Mouse (Mus musculus) skeletal muscle tissue, adult 2 months (tissue): ENCODE results near the gene Clec3b.

Source experiments
- DNase-seq: peaks from one replicate; pipeline ENCODE4 v3.0.0-alpha.2; 2012; ENCODE audit warnings: low read depth, low spot score

Gene Clec3b

DNA sequence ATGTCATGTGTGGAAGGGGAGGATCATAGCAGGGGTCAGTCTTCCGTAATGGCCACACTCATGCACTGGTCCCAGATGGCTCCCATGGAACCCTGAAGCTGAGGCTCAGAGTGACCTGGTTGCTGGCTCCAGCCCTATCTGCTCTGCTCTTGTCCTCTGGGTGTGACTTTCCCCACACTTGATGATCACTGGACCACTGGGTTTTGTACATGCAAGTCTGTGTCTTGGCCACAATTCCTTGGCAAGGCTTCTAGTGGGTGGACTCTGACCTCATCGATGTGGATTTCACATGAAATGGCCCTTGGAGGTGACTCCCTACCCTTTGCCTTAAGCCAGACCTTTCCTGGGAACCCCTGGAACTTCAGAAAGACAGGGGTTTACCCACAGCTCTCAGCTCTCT is 2.4 kb downstream of the Clec3b start:
- DNase-seq = peak; percentile 84

DNA sequence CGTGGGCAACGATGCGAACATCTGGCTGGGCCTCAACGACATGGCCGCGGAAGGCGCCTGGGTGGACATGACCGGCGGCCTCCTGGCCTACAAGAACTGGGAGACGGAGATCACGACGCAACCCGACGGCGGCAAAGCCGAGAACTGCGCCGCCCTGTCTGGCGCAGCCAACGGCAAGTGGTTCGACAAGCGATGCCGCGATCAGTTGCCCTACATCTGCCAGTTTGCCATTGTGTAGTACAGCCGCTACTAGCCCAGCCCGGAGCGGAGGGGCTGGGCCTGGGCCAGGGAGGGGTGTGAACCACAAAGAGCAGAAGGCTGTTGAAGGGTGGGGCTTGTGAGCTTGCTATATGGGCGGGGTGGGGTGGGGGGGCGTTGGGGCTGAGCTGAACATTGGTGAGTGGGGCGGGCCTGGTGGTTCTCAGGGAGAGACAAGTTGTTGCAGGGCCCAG is 6.2 kb downstream of the Clec3b start:
- no peak for DNase-seq

GRCm38 (mm10) chr9:123157699-123158098 is 7.0 kb downstream of the Clec3b start:
- peak; percentile 54 for DNase-seq

DNA sequence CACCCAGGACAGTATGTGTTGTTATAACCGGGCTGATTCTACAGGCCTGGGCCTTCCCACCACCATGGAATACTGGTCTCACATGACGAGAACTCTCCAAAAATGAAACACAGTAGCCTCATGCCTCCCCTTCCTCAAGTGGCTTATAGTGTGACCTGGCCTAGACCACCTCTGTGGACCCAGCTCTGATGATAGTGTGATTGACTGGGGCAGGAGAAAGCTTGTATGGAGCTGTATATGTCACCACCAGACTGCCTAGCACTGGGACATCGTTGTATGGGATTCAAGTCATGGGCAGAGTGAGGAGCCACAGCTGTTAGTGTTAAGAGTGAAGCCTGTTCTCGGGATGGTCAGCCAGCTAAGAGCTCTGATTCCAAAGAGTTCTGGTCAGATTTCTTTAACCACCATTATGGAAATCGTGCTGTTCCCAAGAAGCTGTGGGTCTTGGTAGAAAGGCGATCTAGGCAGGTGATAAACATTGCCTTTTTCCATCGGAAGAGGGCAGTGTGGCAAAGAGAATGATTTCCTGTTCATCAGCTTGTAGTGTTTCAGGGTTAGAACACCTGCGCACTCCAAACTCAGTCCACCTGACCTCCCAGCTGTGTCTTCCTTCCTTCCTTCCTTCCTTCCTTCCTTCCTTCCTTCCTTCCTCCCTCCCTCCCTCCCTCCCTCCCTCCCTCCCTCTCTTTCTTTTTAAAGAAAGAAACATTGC is 7.5 kb downstream of the Clec3b start:
- DNase-seq = no peak

- no peak for DNase-seq
These were observed 8.6 kb downstream of the Clec3b start for GRCm38 (mm10) chr9:123159330-123159729.

DNA sequence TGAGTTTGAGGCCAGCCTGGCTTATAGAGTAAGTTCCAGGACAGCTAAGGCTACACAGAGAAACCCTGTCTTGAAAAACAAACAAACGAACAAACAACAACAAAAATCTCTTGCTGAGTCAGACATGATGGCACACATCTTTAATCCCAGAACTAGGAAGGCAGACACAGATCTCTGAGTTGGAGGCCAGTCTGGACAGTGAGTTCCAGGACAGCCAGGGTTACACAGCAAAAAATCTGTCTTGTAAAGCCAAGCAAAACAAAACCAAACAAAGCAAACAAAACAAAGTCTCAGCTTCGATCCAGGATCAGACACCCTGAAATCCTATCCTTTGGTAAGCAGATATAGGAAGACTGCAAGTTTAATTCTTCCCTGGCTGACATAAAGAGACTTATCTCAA is 11.0 kb downstream of the Clec3b start:
- DNase-seq = no peak

DNA sequence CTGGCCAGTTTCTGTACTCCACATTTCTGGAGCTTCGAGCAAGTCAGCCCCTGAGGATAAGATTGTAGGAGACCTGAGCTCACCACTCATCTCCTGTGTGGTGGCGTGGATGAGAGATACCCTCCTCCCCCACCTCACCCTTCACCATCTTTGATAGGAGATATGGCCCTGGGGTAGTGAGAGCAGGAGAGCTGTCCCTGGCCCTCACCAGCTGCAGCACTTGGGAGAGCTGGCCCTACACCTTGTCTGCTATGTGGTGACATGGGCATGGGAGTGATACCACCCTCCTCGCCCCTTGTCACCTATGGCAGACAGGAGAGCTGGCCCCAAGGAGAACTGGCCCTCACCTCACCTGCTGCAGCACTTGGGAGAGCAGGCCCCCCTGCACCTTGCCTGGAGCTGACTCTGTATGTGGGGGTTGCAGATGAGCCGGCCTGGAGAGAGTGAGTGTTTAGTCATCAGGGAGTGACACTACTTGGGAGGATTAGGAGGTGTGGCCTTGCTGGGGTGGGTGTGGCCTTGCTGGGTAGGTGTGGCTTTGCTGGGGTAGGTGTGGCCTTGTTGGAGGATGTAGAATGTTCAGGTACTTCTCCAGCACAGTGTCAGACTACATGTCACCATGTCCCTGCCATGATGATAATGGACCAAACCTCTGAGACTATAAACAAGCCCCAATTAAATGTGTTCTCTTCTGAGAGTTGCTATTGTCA is 12.4 kb downstream of the Clec3b start:
- no peak for DNase-seq

DNA sequence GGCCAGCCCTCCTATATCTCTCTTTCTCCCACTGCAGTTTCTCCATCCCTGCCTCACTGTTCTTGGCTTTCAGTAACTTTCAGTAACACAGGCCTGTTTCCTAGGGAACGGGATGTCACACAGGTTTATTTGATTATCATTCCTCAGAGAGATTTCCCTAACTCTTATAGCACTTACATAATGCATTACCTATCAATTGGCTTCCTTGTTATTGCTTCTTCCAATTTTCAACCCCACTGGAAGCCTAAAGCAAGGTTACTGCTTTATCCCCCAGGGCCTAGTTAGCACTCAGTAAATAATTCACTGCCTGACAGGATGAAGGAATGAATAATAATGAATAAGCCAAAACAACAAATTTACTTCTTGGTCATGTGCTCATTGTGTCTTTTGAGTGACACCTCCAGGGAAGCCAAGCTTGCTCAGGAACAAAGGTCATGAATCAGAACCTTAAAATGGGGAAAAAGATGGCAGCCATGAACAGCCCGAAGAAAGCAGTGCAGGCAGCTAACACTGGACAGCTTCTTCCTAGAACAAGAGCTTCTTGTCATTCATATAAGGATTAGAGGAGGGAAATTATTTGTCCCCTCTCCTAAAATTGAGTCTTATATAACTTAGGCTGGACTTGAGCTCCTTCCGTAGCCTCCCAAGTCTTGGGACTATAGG is 15.2 kb downstream of the Clec3b start:
- no peak for DNase-seq

DNA sequence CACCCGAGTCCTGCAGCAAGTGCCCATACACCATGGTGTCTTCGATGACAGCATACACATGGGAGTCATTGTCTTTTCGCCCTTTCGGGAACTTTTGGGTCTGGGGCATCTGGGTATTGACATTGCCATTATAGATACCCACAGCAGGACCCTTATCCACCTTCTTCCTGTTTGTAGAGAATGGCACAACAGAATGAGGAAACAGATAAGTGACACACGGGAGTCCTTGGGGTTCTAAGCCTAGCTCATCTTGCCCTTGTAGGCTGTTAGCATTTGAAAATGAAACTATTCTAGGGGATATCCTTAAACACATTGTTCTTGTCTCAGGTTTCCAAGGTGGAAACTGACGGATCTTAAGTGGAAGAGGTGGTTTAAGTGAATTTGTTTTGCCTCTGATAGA is 23.0 kb downstream of the Clec3b start:
- DNase-seq = no peak

- no peak for DNase-seq
These were observed 23.6 kb downstream of the Clec3b start for GRCm38 (mm10) chr9:123174356-123174755.

- DNase-seq = no peak
These were observed 26.8 kb downstream of the Clec3b start for GRCm38 (mm10) chr9:123177380-123178048.

DNA sequence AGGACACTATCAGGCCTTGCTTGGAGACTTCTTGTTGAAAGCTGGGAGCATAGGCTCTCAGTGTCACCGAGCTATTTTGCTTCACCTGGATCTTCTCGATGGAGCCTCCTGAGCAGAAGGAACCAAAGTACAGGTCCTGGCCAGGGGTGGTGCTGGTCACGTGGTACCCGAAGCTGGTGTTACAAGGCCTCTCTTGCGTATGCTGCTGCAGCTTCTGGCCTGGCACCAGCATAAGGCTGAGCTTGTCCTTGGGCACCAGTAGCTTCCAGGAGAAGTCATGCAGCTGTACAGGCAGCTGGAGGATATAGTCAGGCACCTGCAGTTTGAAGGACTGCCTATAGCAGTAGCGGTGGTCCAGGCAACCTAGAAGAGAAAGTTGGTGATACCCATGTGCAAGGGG is 29.3 kb downstream of the Clec3b start:
- DNase-seq = no peak

DNA sequence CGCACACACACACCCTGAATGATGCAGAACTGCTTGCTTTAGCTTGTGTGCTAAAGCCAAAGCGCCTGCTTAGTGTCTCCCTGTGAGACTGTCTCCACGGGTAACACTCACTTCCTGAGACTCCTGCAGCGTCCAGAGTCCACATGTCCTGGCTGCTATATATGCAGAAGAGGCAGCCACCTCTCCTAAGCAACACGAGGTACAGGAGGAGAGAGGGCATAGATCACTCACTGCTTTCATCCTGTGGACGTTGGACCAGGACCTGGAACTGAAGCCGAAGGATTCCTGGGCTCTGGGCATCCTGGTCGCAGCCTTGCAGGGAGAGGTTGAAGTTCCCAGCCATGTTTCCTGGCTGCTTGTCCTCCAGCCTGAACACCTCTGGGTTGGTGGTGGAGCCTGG is 32.5 kb downstream of the Clec3b start:
- DNase-seq = no peak

DNA sequence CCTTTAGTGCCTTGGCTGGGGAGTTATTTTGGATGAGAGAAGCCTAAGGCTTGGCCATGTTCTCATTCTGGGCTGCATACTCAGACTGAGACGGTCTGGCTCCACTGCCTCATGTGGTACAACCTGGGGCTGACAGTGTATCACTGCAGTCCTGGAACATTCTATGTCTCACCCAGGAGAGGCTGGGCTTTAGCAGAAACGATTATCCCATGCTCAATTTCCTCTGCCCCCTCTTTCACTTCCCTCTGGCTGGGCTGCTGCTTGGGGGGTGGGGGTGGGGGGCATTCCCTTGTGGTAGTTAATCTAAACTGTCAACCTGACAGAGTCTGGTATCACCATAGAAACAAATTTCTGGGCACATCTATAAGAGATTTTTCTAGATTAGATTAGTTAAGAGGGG is 34.8 kb downstream of the Clec3b start:
- no peak for DNase-seq

DNA sequence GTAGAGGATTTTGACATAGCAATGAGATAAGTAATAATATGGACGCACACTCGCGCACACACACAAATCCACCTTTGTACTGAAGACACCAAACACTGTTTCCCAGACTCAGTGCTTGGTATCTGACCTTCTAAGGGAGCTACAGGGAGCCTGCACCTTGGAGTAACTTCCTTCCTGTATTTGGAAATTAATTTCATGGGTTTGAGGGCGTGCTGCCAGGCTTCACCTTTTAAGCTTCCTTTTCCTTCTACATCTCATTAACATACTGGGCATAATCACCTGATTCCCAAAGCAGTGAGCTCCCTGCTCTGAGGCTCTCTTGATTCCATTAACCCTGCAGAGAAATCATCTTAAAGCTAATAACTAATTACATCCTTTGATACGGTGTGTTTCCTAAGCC is 35.4 kb downstream of the Clec3b start:
- DNase-seq = no peak

- no peak for DNase-seq
These were observed 36.8 kb downstream of the Clec3b start for GRCm38 (mm10) chr9:123187589-123187988.

GRCm38 (mm10) chr9:123188271-123188670 is 37.5 kb downstream of the Clec3b start:
- DNase-seq = no peak

DNA sequence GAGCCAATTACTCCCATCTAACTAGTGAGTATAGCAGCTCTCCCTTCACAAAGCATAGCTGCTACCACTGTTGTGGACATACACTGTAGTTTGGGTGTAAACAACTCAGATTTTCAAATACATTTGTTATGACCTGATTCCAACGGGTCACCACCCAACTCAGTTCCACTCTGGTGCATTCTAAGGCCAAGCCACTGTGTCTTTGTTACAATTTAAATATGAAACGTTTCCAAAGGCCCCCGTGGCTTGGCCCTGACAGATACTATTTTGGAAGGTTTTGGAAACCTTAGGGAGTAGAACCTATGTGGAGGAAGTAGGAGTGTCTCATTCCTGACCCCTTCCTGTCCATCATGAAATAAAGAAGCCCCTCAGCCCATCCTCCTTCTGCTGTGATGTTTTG is 49.4 kb downstream of the Clec3b start:
- DNase-seq = no peak

DNA sequence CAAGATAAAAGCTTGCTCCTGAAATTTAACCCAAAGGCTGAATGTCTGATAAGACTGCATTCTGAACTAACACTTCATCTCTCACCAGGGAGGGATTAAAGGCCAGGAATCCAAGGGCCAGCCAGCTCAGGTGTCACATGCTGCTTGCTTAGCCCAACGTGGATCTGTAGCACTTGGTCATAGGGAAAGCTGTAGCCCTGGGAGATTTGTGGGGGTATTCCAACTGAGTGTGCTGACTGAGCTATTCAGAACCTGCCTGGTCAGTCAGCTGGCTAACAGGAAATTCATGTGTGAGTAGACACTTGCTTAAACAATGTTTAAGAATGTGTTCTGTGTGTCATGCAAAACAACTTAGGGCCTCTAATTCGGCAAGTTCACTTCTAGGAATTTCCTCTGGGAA is 55.8 kb downstream of the Clec3b start:
- no peak for DNase-seq

DNA sequence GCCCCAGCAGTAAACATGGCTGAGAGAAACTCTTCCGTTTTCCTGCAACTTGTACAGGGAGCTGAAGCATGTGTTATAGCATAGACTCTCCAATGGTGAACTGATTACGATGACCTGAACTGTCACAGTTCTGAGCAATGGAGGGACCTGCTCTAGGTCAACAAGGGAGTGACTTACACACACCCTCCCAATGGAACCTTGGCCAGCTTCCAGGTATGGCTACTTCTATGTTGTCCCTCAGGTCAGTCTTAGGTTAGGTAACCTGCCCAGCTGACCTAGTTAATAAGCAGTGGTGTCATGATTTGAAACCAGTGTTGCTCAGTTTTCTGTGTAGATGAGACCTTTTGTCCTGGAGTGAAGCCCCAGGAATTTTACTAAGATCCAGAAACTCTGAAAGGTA is 56.2 kb downstream of the Clec3b start:
- DNase-seq = no peak
